Comparison of ENCODE assay signal across 11 mouse cellular contexts in the genomic region with DNA sequence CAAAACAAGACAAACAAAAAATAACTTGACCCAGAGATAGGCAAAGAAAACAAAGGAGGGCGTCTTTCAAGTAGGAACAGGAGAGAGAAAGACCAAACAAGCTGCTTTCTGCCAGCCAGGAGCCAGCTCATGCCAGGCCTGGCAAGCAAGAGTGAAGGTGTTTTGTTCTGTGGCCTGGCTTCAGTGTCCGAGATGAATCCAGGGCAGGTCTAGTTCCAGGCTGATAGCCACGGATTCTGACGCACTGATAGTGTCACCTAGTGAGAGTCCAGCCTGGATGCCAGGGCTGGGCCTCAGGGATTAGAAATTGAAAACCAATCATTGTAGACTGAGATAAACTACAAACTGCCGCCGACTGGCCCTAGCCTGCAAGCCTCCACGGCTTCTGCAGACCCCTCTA. TPM values are rescaled to one million over a fixed set of nuclear protein-coding genes. Genes with fewer than 3 reads are reported as not detected.
DNase-seq lines count a peak whose midpoint lies in the region; ATAC-seq and TF ChIP-seq lines count a peak whose summit lies in the region.
"Had no signal": no experiment of that assay in that cellular context is flagged by ENCODE, and none has a peak within 500 bp of the region (broad histone marks: within the 10 kb centered on the region; RNA-seq: fewer than 3 reads in every experiment).

No protein-coding gene starts in this region.

- peak overlapping the region; percentile 78 for H3K27ac ChIP-seq in midbrain, embryonic 10.5 days (replicated peaks)
- H3K27ac ChIP-seq in midbrain, postnatal 0 days (ENCODE audit: low read depth, low read length): no peak overlapping the region
- H3K27ac ChIP-seq in hindbrain, embryonic 15.5 days (replicated peaks): no peak overlapping the region
- H3K27ac ChIP-seq: embryonic facial prominence, embryonic 10.5 days; heart, embryonic 15.5 days had no signal

- ATAC-seq in midbrain, postnatal 0 days (ENCODE audit: low FRiP score): no peak
- ATAC-seq in hindbrain, embryonic 15.5 days (ENCODE audit: low FRiP score, low read depth): no peak

- DNase-seq in heart, adult 11 months: peak; percentile 86
- DNase-seq in heart, postnatal 14 days: no peak
- no peak for DNase-seq in midbrain, embryonic 10.5 days (ENCODE audit: low spot score)
- DNase-seq in midbrain, postnatal 0 days (ENCODE audit: low spot score): no peak
- DNase-seq in ovary, postnatal 14 days (ENCODE audit: low spot score): no peak
- DNase-seq in spleen, adult 18-20 months: no peak

- H3K9me3 ChIP-seq in midbrain, embryonic 10.5 days (replicated peaks): no peaks in the 10 kb centered on the region
- H3K9me3 ChIP-seq in midbrain, postnatal 0 days (ENCODE audit: low read length): no peaks in the 10 kb centered on the region
- H3K9me3 ChIP-seq in hindbrain, embryonic 15.5 days: no peaks in the 10 kb centered on the region
- H3K9me3 ChIP-seq: embryonic facial prominence, embryonic 10.5 days; heart, embryonic 15.5 days had no signal

- 70% methylated on average over 7 of the region's 7 CpGs for WGBS in midbrain, embryonic 10.5 days
- 55% methylated on average over 7 of the region's 7 CpGs for WGBS in midbrain, postnatal 0 days
- 72% methylated on average over 7 of the region's 7 CpGs for WGBS in hindbrain, embryonic 15.5 days

- no peak for TF ChIP-seq CTCF in midbrain, postnatal 0 days (IDR thresholded peaks at IDR 0.05)

- peaks cover 8% of the 10 kb centered on the region for H3K36me3 ChIP-seq in midbrain, embryonic 10.5 days
- no peaks in the 10 kb centered on the region for H3K36me3 ChIP-seq in midbrain, postnatal 0 days (ENCODE audit: insufficient read depth, low read length)
- H3K36me3 ChIP-seq in hindbrain, embryonic 15.5 days: no peaks in the 10 kb centered on the region
- H3K36me3 ChIP-seq: embryonic facial prominence, embryonic 10.5 days; heart, embryonic 15.5 days had no signal

- no peak overlapping the region for H3K9ac ChIP-seq in midbrain, postnatal 0 days (replicated peaks; ENCODE audit: low read length, poor library complexity, severe bottlenecking)
- H3K9ac ChIP-seq in hindbrain, embryonic 15.5 days: no peak overlapping the region
- H3K9ac ChIP-seq: heart, embryonic 15.5 days had no signal

- peaks cover 53% of the 10 kb centered on the region for H3K27me3 ChIP-seq in midbrain, embryonic 10.5 days (ENCODE audit: low read depth, poor library complexity, severe bottlenecking)
- H3K27me3 ChIP-seq in midbrain, postnatal 0 days (ENCODE audit: insufficient read depth, low read length): no peaks in the 10 kb centered on the region
- H3K27me3 ChIP-seq in hindbrain, embryonic 15.5 days: no peaks in the 10 kb centered on the region

- intact Hi-C loops in heart, postnatal 14 days (cut with DNase I): no loop called here

- H3K4me2 ChIP-seq in midbrain, postnatal 0 days (ENCODE audit: low read depth, low read length, poor library complexity, severe bottlenecking): no peak overlapping the region
- H3K4me2 ChIP-seq in hindbrain, embryonic 15.5 days: peak overlapping the region; percentile 98

- H3K4me1 ChIP-seq in midbrain, embryonic 10.5 days: peaks cover 48% of the 10 kb centered on the region
- peaks cover 17% of the 10 kb centered on the region; the same call in 1 of the 2 replicates for H3K4me1 ChIP-seq in midbrain, postnatal 0 days (ENCODE audit: insufficient read depth, low read length)
- H3K4me1 ChIP-seq in hindbrain, embryonic 15.5 days (replicated peaks): peaks cover 42% of the 10 kb centered on the region

- peak overlapping the region; percentile 72 for H3K4me3 ChIP-seq in midbrain, embryonic 10.5 days
- no peak overlapping the region; the same call in 1 of the 2 replicates for H3K4me3 ChIP-seq in midbrain, postnatal 0 days (ENCODE audit: low read depth, low read length)
- H3K4me3 ChIP-seq in hindbrain, embryonic 15.5 days: no peak overlapping the region

RNA-seq across cellular contexts. Expression of a gene that starts 0.7 kb away (rescaled TPM):
- 1 to 10 TPM in 1 of 2 experiments, under 1 TPM in 1; 0.69 to 1.0 TPM for total RNA-seq in heart, postnatal 14 days (2021)
- polyA plus RNA-seq in midbrain, embryonic 10.5 days (2016; fragmentation: Nextera tagmentation; extraction: Ambion mirVana): 7.1 and 9.8 TPM in 2 replicates
- 34.5 and 42.9 TPM in 2 replicates for total RNA-seq in midbrain, postnatal 0 days (2014; rRNA removed)
- 20.7 and 24.9 TPM in 2 replicates for polyA plus RNA-seq in midbrain, postnatal 0 days (2015; fragmentation: Nextera tagmentation; extraction: Ambion mirVana)
- polyA plus RNA-seq in hindbrain, embryonic 15.5 days (2015; fragmentation: Nextera tagmentation; extraction: Ambion mirVana): 10.3 and 10.4 TPM in 2 replicates

RNA-seq across cellular contexts. Expression of a gene that starts 15.3 kb away (rescaled TPM):
- 10 to 100 TPM; 51.0 to 53.9 TPM for total RNA-seq in heart, postnatal 14 days (2021)
- 27.2 and 30.8 TPM in 2 replicates for polyA plus RNA-seq in midbrain, embryonic 10.5 days (2016; fragmentation: Nextera tagmentation; extraction: Ambion mirVana)
- total RNA-seq in midbrain, postnatal 0 days (2014; rRNA removed): 46.7 and 50.5 TPM in 2 replicates
- polyA plus RNA-seq in midbrain, postnatal 0 days (2015; fragmentation: Nextera tagmentation; extraction: Ambion mirVana): 14.0 and 20.5 TPM in 2 replicates
- polyA plus RNA-seq in hindbrain, embryonic 15.5 days (2015; fragmentation: Nextera tagmentation; extraction: Ambion mirVana): 19.4 and 24.8 TPM in 2 replicates

RNA-seq across cellular contexts. Expression of a gene that starts 30.0 kb away (rescaled TPM):
- under 1 TPM; 0.29 to 0.72 TPM for total RNA-seq in heart, postnatal 14 days (2021)
- polyA plus RNA-seq in midbrain, embryonic 10.5 days (2016; fragmentation: Nextera tagmentation; extraction: Ambion mirVana): 1.3 and 1.5 TPM in 2 replicates
- 6.9 and 9.1 TPM in 2 replicates for total RNA-seq in midbrain, postnatal 0 days (2014; rRNA removed)
- 11.4 and 12.3 TPM in 2 replicates for polyA plus RNA-seq in midbrain, postnatal 0 days (2015; fragmentation: Nextera tagmentation; extraction: Ambion mirVana)
- polyA plus RNA-seq in hindbrain, embryonic 15.5 days (2015; fragmentation: Nextera tagmentation; extraction: Ambion mirVana): 6.8 TPM in 2 replicates
- total RNA-seq: gastrocnemius, adult 8-10 months had no signal
- polyA plus RNA-seq: liver, embryonic 16.5 days had no signal

RNA-seq across cellular contexts. Expression of a gene that starts 47.3 kb away (rescaled TPM):
- total RNA-seq in heart, postnatal 14 days (2021): 1 to 10 TPM; 8.0 to 8.8 TPM
- polyA plus RNA-seq in midbrain, embryonic 10.5 days (2016; fragmentation: Nextera tagmentation; extraction: Ambion mirVana): 36.1 and 50.9 TPM in 2 replicates
- total RNA-seq in midbrain, postnatal 0 days (2014; rRNA removed): 211 and 239 TPM in 2 replicates
- polyA plus RNA-seq in midbrain, postnatal 0 days (2015; fragmentation: Nextera tagmentation; extraction: Ambion mirVana): 150 and 155 TPM in 2 replicates
- 130 and 136 TPM in 2 replicates for polyA plus RNA-seq in hindbrain, embryonic 15.5 days (2015; fragmentation: Nextera tagmentation; extraction: Ambion mirVana)

RNA-seq across cellular contexts. Expression of a gene that starts 50.0 kb away (rescaled TPM):
- total RNA-seq in heart, postnatal 14 days (2021): 1 to 10 TPM; 4.6 to 5.0 TPM
- polyA plus RNA-seq in midbrain, embryonic 10.5 days (2016; fragmentation: Nextera tagmentation; extraction: Ambion mirVana): 15.2 and 16.4 TPM in 2 replicates
- 1.0 and 2.8 TPM in 2 replicates for total RNA-seq in midbrain, postnatal 0 days (2014; rRNA removed)
- polyA plus RNA-seq in midbrain, postnatal 0 days (2015; fragmentation: Nextera tagmentation; extraction: Ambion mirVana): 4.4 and 5.4 TPM in 2 replicates
- 5.7 TPM in 2 replicates for polyA plus RNA-seq in hindbrain, embryonic 15.5 days (2015; fragmentation: Nextera tagmentation; extraction: Ambion mirVana)
